Mouse (Mus musculus) frontal cortex, adult (tissue): ENCODE measurements at regions not wholly inside any gene's neighbourhood (a gene's known extent, or its start where the extent isn't known, plus 50 kb on each side); places are given as distances from the start of the nearest gene placed in this dataset.

Source experiments
- ATAC-seq: cut with Nextera tagmentation; 2 replicates; pipeline ENCODE4 v1.9.2; 2017; ENCODE audit warnings: mild to moderate bottlenecking, moderate library complexity, mixed read lengths; ENCODE audit not compliant: low TSS enrichment

GRCm38 (mm10) chr5:54411275-54411904 is 413.1 kb downstream of the Stim2 start:
- ATAC-seq = no peak

DNA sequence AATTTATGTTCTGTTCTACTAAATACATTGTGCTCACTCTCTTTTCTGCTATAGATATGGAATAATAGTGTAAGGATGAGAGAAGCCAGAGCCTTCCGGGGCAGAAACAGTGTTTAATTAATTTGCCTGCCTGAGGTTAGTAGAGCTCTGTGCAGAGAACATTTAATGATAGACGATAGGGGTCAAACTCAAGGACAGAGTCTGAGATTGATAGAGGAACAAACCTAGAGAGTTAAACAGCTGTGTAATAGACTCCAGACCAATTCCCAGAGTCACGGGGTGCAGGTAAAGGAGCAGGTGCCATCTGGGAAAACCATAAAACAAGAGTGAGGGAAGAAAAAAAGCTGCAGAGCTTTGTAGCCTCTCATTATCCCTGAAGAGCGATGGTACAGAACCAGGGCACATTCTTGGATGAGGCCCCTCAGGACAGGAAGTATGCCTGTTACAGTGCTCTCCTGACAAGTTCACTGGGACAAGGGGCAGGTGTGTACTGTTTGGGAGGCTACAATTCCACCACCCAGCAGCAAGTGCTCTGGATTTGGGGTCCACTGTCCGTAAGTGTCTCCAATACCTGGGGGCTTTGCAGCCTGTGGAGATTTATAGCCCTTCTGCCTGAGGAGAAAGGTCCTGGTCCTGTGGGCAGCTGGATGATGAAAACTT is 421.6 kb downstream of the Stim2 start:
- ATAC-seq = no peak

GRCm38 (mm10) chr5:54439286-54439685 is 441.0 kb downstream of the Stim2 start:
- ATAC-seq = peak; percentile 64

- peak; percentile 38; the same call in 1 of the 2 replicates for ATAC-seq
These were observed 442.6 kb downstream of the Stim2 start for GRCm38 (mm10) chr5:54440794-54441447.

DNA sequence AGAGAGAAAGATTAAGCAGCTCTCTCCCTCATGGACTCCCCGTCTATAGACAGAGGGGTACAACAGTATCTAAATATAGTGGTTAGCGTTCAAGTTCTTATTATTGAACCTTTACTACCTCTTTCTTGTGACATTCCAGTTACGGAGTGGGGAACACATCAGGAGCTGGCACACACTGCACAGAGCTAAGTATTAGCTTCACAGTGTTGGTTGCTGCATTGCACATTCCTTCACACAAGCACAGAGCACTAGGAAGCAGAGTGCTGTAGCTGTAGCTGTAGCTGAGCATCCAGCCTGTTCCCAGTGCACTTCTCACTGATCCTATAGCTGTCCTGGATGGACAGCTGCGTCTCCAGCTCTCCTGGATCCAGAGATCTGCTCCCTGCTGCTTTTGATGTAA is 443.3 kb downstream of the Stim2 start:
- ATAC-seq = no peak

DNA sequence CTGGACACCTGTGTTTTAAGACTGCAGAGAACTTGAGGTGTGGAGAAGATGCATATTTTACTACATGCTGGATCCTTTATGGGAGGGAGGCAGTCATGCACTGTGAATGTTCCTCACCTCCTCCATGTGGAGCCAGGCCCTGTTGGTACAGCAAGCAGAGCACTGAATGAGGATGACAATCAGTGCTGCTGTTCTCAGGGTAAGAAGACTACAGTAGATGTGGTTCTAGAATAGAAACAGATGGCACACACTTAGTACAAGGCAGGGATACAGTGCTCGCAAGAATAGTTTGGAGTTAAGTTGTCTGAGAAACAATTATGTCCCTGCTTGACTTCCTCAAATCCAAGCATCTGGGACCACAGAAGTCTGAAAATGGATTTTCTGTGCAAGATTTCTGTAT is 485.6 kb downstream of the Stim2 start:
- peak; percentile 97 for ATAC-seq
